Mouse (Mus musculus) hindbrain, embryonic 14.5 days (tissue): ENCODE data around the gene Pcmt1. TPM values are rescaled to one million over a fixed set of nuclear protein-coding genes. Genes with fewer than 3 reads are reported as not detected.

ENCODE experiments used
- ATAC-seq: fragments of 200-750 bp; cut with Nextera tagmentation; 2 replicates; pipeline ENCODE4 v1.8.0; 2017; ENCODE audit warnings: moderate number of reproducible peaks, mild to moderate bottlenecking, moderate TSS enrichment, moderate library complexity; ENCODE audit not compliant: low FRiP score
- DNase-seq: peaks from one replicate; pipeline ENCODE4 v3.0.0-alpha.2; 2015; ENCODE audit warnings: low spot score
- H3K27ac ChIP-seq: fragments of 300-500 bp; sonication (generic); 2 replicates; pipeline ENCODE4 v1.5.1; 2014; ENCODE audit warnings: mild to moderate bottlenecking, moderate library complexity
- H3K27me3 ChIP-seq: fragments of 300-500 bp; sonication (generic); 2 replicates; pipeline ENCODE4 v1.6.1; 2014; ENCODE audit warnings: mild to moderate bottlenecking, low read length, mixed read lengths; ENCODE audit not compliant: control insufficient read depth, insufficient read depth
- H3K36me3 ChIP-seq: fragments of 300-500 bp; sonication (generic); replicated peaks from 2 replicates; pipeline ENCODE4 v1.6.1; 2014; ENCODE audit not compliant: control insufficient read depth, insufficient read depth
- H3K4me1 ChIP-seq: fragments of 300-500 bp; sonication (generic); replicated peaks from 2 replicates; pipeline ENCODE4 v1.6.1; 2014; ENCODE audit warnings: antibody characterized with exemption, low read length, mixed read lengths; ENCODE audit not compliant: control insufficient read depth, insufficient read depth
- H3K4me2 ChIP-seq: fragments of 300-500 bp; sonication (generic); replicated peaks from 2 replicates; pipeline ENCODE4 v1.6.1; 2014; ENCODE audit warnings: mild to moderate bottlenecking, moderate library complexity
- H3K4me3 ChIP-seq: fragments of 300-500 bp; sonication (generic); replicated peaks from 2 replicates; pipeline ENCODE4 v1.5.1; 2014; ENCODE audit warnings: mild to moderate bottlenecking, low read length
- H3K9ac ChIP-seq: fragments of 300-500 bp; sonication (generic); 2 replicates; pipeline ENCODE4 v1.6.1; 2014
- H3K9me3 ChIP-seq: fragments of 300-500 bp; sonication (generic); 2 replicates; pipeline ENCODE4 v1.6.1; 2016; ENCODE audit warnings: low read length; ENCODE audit not compliant: control insufficient read depth
- WGBS: fragments of 180-500 bp; shearing (Covaris S2); extraction: QIAGEN DNeasy Blood & Tissue Kit; methylation state at CpG from one replicate; pipeline ENCODE4 v1.1.7; 2014; 5-methylcytosine and 5-hydroxymethylcytosine counted together
- polyA plus RNA-seq: library from polyadenylated mRNA; unstranded; fragments of >200 nt; fragmentation: Nextera tagmentation; extraction: Ambion mirVana; gene quantifications from 2 replicates; pipeline ENCODE4 v1.2.1, GENCODE M21; 2014

Pcmt1 gene
- polyA plus RNA-seq, 1 experiment from 2014 or later, result 177 TPM

DNA sequence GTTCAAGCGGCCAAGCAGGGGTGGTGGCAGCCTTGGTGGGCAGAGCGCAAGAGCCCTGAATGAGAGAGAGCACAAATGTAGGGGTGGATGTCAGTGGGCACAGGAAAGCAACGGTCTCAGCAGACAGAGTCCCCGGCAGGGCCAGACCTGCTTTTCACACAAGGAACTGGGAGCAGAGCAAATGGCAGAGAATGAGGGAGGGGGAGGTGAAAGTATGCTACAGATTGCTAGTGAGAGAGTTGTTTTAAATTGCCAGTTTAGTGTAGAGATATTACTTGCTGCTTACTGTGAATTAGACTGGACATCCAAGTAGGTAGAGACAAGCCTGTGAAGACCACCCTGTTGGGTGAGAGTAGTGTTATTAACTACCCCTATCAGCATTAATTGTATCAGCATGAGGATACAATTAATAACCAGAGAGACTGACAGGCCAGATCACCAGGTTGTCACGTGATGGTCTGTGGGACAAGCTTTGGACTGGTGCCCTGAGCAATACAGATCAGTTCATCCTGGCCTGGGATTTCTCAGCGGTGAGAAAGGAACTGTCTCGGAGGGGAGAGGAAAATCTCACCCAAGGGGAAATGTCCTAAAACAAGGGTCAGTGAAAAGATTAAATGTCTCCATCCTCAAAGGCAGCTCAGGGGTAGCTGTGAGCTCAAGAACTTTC, 97.9 kb downstream of the Pcmt1 start:
- ATAC-seq (no peak), DNase-seq (no peak)
- no peaks in the 10 kb centered on the region for H3K36me3 ChIP-seq
- no peaks in the 10 kb centered on the region for H3K27me3 ChIP-seq
- WGBS, result 54% methylated on average over 7 of the region's 7 CpGs
- H3K4me3 ChIP-seq, result no peak overlapping the region
- no peaks in the 10 kb centered on the region for H3K4me1 ChIP-seq
- H3K9me3 ChIP-seq, result no peaks in the 10 kb centered on the region
- no peak overlapping the region for H3K27ac ChIP-seq
- no peak overlapping the region for H3K4me2 ChIP-seq
- no peak overlapping the region for H3K9ac ChIP-seq

DNA sequence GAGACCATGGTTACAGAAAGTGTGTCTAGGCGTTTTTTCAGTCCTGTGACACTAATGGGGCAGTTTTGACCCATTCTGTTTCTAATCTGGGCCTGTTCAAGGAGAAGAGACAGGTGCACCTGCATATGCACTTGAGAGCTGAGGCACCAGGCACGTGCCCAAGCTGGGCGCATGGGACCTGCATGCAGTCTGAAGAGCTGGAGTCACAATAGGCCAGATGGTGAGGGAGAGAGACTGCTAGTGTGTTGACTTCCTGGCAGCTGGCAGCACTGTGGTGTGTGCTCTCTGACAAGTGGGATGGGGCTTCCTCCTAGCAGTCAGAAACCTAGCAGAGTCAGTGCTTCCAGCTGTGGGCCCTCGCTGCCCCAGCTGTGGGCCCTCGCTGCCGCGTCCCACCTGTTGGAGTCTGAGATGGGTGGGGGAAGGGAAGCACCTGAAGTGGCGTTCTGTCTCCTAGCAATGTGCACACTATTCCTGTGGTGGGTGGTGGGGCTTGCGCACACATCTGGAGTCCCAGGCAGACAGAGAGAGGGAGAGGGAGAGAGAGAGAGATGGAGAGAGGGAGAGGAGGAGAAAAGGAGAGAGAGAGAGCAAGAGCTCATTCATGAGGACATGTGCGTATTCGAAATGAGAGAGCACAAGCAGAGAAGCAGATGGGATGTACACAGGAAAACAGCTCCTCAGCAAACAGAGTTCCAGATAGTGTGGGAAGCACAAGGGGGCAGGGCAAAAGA, 98.6 kb downstream of the Pcmt1 start:
- H3K9ac ChIP-seq, result no peak overlapping the region
- no peak for DNase-seq
- 37% methylated on average over 11 of the region's 11 CpGs for WGBS
- no peak overlapping the region for H3K27ac ChIP-seq
- H3K4me2 ChIP-seq, result no peak overlapping the region
- no peaks in the 10 kb centered on the region for H3K27me3 ChIP-seq
- H3K4me3 ChIP-seq, result no peak overlapping the region
- no peaks in the 10 kb centered on the region for H3K4me1 ChIP-seq
- H3K9me3 ChIP-seq, result no peaks in the 10 kb centered on the region
- no peaks in the 10 kb centered on the region for H3K36me3 ChIP-seq
- peak; percentile 71 for ATAC-seq

DNA sequence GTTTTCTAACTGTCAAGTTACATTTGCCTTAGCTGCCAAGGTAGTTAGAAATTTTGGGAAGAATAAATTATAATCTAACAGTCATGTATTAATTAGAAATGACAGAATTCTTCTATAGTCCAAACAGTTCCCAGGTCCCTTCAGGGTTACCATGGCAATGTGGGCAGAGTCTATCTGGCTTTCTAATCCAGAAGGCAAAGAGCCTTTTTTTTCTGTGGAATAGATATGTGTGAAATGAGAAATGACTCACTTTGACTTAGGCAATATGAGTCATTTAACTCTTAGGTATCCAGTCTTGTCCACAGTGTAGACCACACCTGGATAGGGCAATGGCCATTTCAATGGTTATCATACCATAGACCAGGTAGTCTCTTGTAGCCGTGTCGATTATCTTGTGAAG, 99.5 kb downstream of the Pcmt1 start:
- Histone ChIP-seq H3K27me3 (no peaks in the 10 kb centered on the region), H3K9ac (no peak overlapping the region), H3K27ac (no peak overlapping the region), H3K4me3 (no peak overlapping the region), H3K4me1 (no peaks in the 10 kb centered on the region), H3K4me2 (no peak overlapping the region), H3K9me3 (no peaks in the 10 kb centered on the region), H3K36me3 (no peaks in the 10 kb centered on the region)
- no peak for ATAC-seq
- DNase-seq, result no peak
- 95% methylated on average over 2 of the region's 2 CpGs for WGBS

Other genes starting within 250 kb of the Pcmt1 start
- 0.70 and 1.2 TPM in 2 replicates for gene Ulbp1, start 207.5 kb downstream of the Pcmt1 start, polyA plus RNA-seq
- 40.5 and 52.5 TPM in 2 replicates for gene Lrp11, start 91.3 kb downstream of the Pcmt1 start, polyA plus RNA-seq
- gene Nup43, start 13.6 kb downstream of the Pcmt1 start, polyA plus RNA-seq, result 28.7 and 32.3 TPM in 2 replicates
- gene Lats1, start 78 bp upstream of the Pcmt1 start, polyA plus RNA-seq, result 17.7 and 17.8 TPM in 2 replicates
- 29.1 and 30.0 TPM in 2 replicates for gene Katna1, start 44.9 kb upstream of the Pcmt1 start, polyA plus RNA-seq
- gene Ginm1, start 111.7 kb upstream of the Pcmt1 start, polyA plus RNA-seq, result 54.7 and 61.7 TPM in 2 replicates
- gene Ppil4, start 111.8 kb upstream of the Pcmt1 start, polyA plus RNA-seq, result 42.5 and 43.7 TPM in 2 replicates
- 0.14 and 0.25 TPM in 2 replicates for gene Zc3h12d, start 151.3 kb upstream of the Pcmt1 start, polyA plus RNA-seq